Mouse (Mus musculus) cortical plate, adult 2 months (tissue): Measurements from ENCODE around the gene Nr1h5. TPM values are rescaled to one million over a fixed set of nuclear protein-coding genes. Genes with fewer than 3 reads are reported as not detected.

Experiments used
- H3K27ac ChIP-seq: fragments of 200-500 bp; 2 replicates; pipeline ENCODE4 v1.5.1; 2012; ENCODE audit warnings: low read length, control low read depth, inconsistent platforms; ENCODE audit not compliant: insufficient read depth
- H3K4me1 ChIP-seq: fragments of 200-500 bp; 2 replicates; pipeline ENCODE4 v1.6.1; 2011; ENCODE audit warnings: low read length; ENCODE audit not compliant: control insufficient read depth, insufficient read depth
- H3K4me3 ChIP-seq: fragments of 200-500 bp; 2 replicates; pipeline ENCODE4 v1.5.1; 2011; ENCODE audit warnings: mild to moderate bottlenecking, low read length, control low read depth; ENCODE audit not compliant: insufficient read depth
- CTCF ChIP-seq: fragments of 200-500 bp; IDR thresholded peaks from 2 replicates; pipeline ENCODE4 v1.5.1; 2011; ENCODE audit warnings: mild to moderate bottlenecking, control low read depth, low read length; ENCODE audit not compliant: insufficient read depth; ENCODE audit errors: extremely low read depth
- POLR2A ChIP-seq: fragments of 200-500 bp; IDR thresholded peaks from 2 replicates; pipeline ENCODE4 v1.6.1; 2011; ENCODE audit warnings: mild to moderate bottlenecking, low read length, control low read depth; ENCODE audit not compliant: insufficient read depth; ENCODE audit errors: extremely low read depth
- polyA plus RNA-seq: library from polyadenylated mRNA; depleted of rRNA; stranded (reverse); fragments of >200 nt; gene quantifications from 2 replicates; pipeline ENCODE4 v1.2.3, GENCODE M21; 2012; rRNA removed

Gene Nr1h5
- polyA plus RNA-seq, result not detected in 2 replicates

DNA sequence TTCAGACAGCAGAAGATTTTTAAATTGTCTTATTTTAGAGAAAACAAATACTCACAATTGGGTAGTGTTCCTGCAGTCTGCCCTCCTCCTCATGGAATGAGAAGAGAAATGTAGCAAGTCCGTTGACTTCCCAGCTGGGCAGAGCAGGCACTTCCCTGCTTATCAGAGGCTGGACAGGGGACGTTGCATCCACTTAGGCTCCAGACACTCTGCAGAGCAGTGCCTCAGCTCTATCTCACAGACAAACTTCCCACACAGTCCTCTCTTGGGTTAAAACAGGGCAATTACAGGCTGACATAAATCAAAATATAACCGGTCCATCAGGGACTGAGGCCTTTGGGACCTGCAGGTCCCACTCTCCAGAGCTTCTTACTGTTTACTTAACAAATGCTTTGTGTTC lies at the start of gene Nr1h5:
Gene Nr1h5, minus strand, starts transcription at position 101 of the 400 bp plus-strand sequence.
- Histone ChIP-seq H3K27ac (no peak within 1 kb of the TSS), H3K4me1 (no peaks in the 10 kb centered on the region), H3K4me3 (no peak within 1 kb of the TSS)
- TF ChIP-seq POLR2A (no peak), CTCF (no peak)

DNA sequence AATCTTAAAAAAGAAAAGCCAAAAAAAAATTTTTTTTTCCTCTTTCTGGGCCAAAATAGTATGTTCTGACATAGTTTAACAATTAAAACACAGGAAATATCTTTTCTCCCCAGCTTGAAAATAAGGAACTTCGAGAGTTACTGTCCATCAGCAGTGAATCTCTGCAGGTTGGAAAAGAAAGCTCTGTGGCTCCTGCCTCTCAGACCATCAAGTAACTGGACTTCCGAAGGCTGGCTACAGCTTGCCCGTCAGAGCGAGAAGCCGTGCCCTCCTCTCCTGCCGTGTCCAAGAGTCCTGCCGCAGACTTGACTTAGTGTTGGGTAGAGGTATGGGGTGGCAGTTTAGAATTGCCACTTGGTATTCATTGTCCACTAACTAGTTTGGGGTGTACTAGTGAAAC lies 37.7 kb upstream of the Nr1h5 start:
- TF ChIP-seq CTCF (no peak), POLR2A (no peak)
- Histone ChIP-seq H3K4me1 (peaks cover 3% of the 10 kb centered on the region; the same call in 1 of the 2 replicates), H3K27ac (no peak overlapping the region), H3K4me3 (no peak overlapping the region)

DNA sequence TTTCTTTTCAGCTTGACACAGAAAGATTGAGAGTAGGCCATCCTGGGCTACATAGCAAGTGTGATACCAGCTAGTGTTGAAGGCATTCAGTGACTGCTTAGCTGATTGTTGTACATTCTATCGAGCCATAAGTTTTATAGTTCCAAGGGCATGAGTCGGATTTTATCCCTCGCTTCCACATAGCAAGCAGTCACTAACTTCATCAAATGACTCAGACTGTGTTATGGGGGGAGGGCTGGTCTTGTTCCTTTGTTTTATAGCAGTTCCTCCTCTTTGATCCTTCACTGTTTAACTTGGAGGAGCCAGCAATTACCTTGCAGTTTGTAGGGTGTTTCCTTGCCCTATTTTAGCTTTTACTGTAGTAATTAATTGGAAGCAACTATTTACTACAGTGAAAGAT lies 33.7 kb upstream of the Nr1h5 start:
- TF ChIP-seq CTCF, result no peak
- TF ChIP-seq POLR2A, result no peak

DNA sequence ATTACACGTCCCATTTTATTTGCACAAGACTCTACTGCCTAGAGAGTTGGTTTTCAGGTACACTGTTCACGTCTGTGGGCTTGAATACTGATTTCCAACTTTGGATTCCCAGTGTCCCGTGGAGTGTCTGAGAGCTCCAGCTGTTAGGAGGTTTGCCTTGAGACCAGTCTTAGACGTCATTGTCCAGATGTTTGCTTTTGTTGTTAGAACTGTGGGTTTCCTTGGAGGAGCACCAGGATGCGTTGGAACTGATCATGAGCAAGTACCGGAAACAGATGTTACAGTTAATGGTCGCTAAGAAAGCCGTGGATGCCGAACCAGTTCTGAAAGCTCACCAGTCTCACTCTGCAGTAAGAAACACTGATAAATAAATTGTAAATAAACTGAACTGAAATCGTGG lies 33.1 kb upstream of the Nr1h5 start:
- Histone ChIP-seq H3K27ac (no peak overlapping the region), H3K4me1 (peaks cover 4% of the 10 kb centered on the region; the same call in 1 of the 2 replicates), H3K4me3 (no peak overlapping the region; the same call in 1 of the 2 replicates)
- TF ChIP-seq POLR2A, result no peak
- no peak for TF ChIP-seq CTCF

More for the DNA sequence above, 33.7 kb upstream of the Nr1h5 start:
- peaks cover 4% of the 10 kb centered on the region; the same call in 1 of the 2 replicates for H3K4me1 ChIP-seq
- H3K27ac ChIP-seq, result no peak overlapping the region
- H3K4me3 ChIP-seq, result no peak overlapping the region

DNA sequence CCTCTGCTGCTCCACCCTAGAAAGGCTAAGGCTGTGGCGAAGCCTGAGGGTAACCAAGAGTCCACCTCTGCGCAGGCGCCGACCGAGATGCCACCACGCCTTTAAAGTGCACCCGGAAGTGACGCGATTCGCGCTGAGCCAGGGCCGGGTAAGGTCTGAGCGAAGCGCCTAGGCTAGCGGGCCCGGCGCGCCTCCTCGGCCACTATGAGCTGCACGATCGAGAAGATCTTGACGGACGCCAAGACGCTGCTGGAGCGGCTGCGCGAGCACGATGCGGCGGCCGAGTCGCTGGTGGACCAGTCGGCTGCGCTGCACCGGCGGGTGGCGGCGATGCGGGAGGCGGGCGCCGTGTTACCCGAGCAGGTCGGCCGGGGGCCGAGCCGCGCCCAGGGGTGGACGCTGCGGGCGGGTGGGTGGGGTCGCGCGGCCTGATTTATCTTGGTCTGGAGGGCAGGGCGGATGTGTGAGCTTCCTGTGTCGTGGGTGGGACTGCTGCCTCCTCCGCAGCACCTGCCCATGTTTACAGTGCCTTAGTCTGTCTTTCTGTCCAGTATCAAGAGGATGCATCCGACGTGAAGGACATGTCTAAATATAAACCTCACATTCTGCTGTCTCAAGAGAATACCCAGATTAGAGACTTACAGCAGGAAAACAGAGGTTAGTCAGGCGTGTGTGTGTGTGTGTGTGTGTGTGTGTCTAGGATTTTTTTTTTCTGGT lies 31.8 kb upstream of the Nr1h5 start, which contains the start of gene Sike1:
Gene Sike1, plus strand, starts transcription at position 104 of the 717 bp plus-strand sequence.
- TF ChIP-seq CTCF (no peak), POLR2A (peak; percentile 80)
- H3K27ac ChIP-seq, result peak within 1 kb of the TSS; percentile 90
- peak within 1 kb of the TSS; percentile 82 for H3K4me3 ChIP-seq
- peaks cover 4% of the 10 kb centered on the region; the same call in 1 of the 2 replicates for H3K4me1 ChIP-seq

DNA sequence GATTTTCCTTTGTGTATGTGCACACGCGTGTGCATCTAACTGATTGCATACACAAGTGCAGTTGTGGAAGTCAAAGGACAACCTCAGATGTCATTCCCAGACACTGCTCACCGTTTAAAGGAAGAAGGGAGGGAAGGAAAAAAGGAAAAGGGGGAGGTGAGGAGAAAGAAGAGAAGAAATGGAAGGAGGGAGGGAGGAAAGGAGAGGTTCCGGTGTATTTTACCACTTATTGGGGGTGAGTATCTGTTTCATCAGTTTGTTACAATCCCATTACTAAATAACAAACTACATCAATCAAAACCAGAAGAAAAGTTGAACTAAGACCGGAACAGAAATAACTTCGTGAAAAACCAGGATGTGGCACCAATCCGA lies 31.3 kb upstream of the Nr1h5 start:
- H3K4me3 ChIP-seq, result peak overlapping the region; percentile 82
- H3K27ac ChIP-seq, result 0 out of 2 replicates have a peak overlapping the region, but pooled peaks have one; percentile 6
- peaks cover 4% of the 10 kb centered on the region; the same call in 1 of the 2 replicates for H3K4me1 ChIP-seq
- no peak for TF ChIP-seq CTCF
- TF ChIP-seq POLR2A, result no peak

DNA sequence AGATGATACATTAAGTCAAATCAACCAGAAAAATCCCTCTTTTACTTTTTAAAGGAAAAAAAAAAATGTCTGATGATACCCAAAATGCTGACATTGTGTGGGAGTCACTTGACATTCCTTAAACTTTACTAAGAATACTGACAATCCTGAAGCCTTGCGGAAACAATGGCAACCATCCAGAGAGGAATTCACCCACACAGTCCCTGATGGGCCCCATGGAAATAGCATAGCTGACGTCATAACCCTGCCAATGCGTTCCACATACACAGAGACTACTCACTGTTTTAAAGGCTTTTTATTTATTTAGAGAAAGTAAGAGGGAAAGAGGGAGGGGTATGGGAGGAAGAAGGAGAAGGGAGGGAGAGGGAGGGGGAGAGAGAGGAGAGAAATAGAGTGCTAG lies 29.0 kb upstream of the Nr1h5 start:
- Histone ChIP-seq H3K4me3 (no peak overlapping the region), H3K27ac (no peak overlapping the region), H3K4me1 (peaks cover 4% of the 10 kb centered on the region; the same call in 1 of the 2 replicates)
- TF ChIP-seq CTCF (no peak), POLR2A (no peak)

DNA sequence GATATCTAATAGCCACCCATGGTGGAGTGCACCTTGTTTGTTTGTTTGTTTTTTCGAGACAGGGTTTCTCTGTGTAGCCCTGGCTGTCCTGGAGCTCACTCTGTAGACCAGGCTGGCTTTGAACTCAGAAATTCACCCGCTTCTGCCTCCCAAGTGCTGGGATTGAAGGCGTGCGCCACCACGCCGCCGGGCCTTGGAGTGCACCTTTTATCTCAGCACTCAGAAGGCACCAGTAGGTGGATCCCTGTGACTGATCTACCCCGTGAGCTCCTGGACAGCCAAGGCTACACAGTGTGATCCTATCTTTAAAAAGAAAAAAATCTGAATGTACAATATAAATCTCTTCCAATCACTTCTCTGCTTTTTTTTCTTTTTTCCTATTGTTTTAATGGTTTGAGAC lies 27.1 kb upstream of the Nr1h5 start:
- TF ChIP-seq POLR2A, result no peak
- TF ChIP-seq CTCF, result no peak
- Histone ChIP-seq H3K4me1 (no peaks in the 10 kb centered on the region), H3K27ac (no peak overlapping the region), H3K4me3 (no peak overlapping the region)

DNA sequence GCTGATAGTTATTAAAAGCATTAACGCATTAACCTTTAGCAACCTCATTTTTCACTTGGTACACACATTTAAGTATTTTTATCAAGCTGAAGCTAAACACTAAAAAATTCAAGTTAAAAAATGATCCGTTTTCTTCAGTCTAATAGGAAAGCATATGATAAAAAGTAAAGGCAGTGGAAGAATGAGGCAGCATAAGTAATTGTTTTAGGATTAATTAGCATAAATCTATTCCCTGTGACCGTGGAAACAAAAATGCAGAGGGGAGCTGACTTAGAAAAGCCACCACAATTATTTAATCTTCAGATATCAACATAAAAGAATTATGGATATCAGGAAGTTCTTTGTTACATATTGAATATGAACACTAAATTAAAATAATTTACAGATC lies 16.4 kb upstream of the Nr1h5 start:
- no peak overlapping the region for H3K27ac ChIP-seq
- TF ChIP-seq CTCF (no peak), POLR2A (no peak)
- H3K4me1 ChIP-seq, result no peaks in the 10 kb centered on the region
- no peak overlapping the region for H3K4me3 ChIP-seq
